Mouse (Mus musculus) liver, embryonic 11.5 days (tissue): ENCODE data around the gene Smok3a. TPM values are rescaled to one million over a fixed set of nuclear protein-coding genes. Genes with fewer than 3 reads are reported as not detected.
"Not testable (repeated sequence)": the region's sequence is repeated elsewhere in the genome, so short reads cannot be mapped to it uniquely, and the experiment has no call there.

Experiments used
- ATAC-seq: fragments of 200-750 bp; cut with Nextera tagmentation; replicated peaks from 2 replicates; pipeline ENCODE4 v1.8.0; 2017; ENCODE audit warnings: moderate number of reproducible peaks, mild to moderate bottlenecking, moderate TSS enrichment, moderate library complexity; ENCODE audit not compliant: low FRiP score
- DNase-seq: peaks from one replicate; pipeline ENCODE4 v3.0.0-alpha.2; 2017; ENCODE audit warnings: low spot score
- H3K27ac ChIP-seq: fragments of 300-500 bp; sonication (generic); 2 replicates; pipeline ENCODE4 v1.5.1; 2014; ENCODE audit warnings: mild to moderate bottlenecking, low read depth, low read length, control low read depth
- H3K27me3 ChIP-seq: fragments of 300-500 bp; sonication (generic); replicated peaks from 2 replicates; pipeline ENCODE4 v1.6.1; 2014; ENCODE audit warnings: low read length, mixed read lengths; ENCODE audit not compliant: control insufficient read depth, insufficient read depth
- H3K36me3 ChIP-seq: fragments of 300-500 bp; sonication (generic); 2 replicates; pipeline ENCODE4 v1.6.1; 2014; ENCODE audit warnings: mild to moderate bottlenecking, low read length, moderate library complexity, mixed read lengths; ENCODE audit not compliant: control insufficient read depth, insufficient read depth
- H3K4me1 ChIP-seq: fragments of 300-500 bp; sonication (generic); replicated peaks from 2 replicates; pipeline ENCODE4 v1.6.1; 2014; ENCODE audit warnings: low read length, mixed read lengths; ENCODE audit not compliant: control insufficient read depth, insufficient read depth
- H3K4me2 ChIP-seq: fragments of 300-500 bp; sonication (generic); 2 replicates; pipeline ENCODE4 v1.6.1; 2014; ENCODE audit warnings: mild to moderate bottlenecking, control low read depth, moderate library complexity
- H3K4me3 ChIP-seq: fragments of 300-500 bp; sonication (generic); 2 replicates; pipeline ENCODE4 v1.5.1; 2014; ENCODE audit warnings: low read depth, low read length, control low read depth
- H3K9ac ChIP-seq: fragments of 300-500 bp; sonication (generic); 2 replicates; pipeline ENCODE4 v1.6.1; 2014; ENCODE audit warnings: low read depth, low read length, control low read depth
- H3K9me3 ChIP-seq: fragments of 300-500 bp; sonication (generic); 2 replicates; pipeline ENCODE4 v1.6.1; 2016; ENCODE audit warnings: low read length, inconsistent platforms, mixed read lengths; ENCODE audit not compliant: control insufficient read depth
- WGBS: fragments of 180-500 bp; shearing (Covaris S2); extraction: QIAGEN DNeasy Blood & Tissue Kit; methylation state at CpG from one replicate; pipeline ENCODE4 v1.1.7; 2014; 5-methylcytosine and 5-hydroxymethylcytosine counted together
- polyA plus RNA-seq: library from polyadenylated mRNA; unstranded; fragments of >200 nt; fragmentation: Nextera tagmentation; extraction: Ambion mirVana; gene quantifications from 2 replicates; pipeline ENCODE4 v1.2.1, GENCODE M21; 2014

Gene Smok3a
- polyA plus RNA-seq, result not detected in 2 replicates

GRCm38 (mm10) chr5:138020961-138021479 lies at the start of gene Smok3a, which contains the start of gene Smok3b:
Smok3a (plus strand) TSS chr5:138021261.
Smok3b (plus strand) TSS chr5:138021429.
- DNase-seq, H3K27ac ChIP-seq, H3K27me3 ChIP-seq, H3K9me3 ChIP-seq, H3K36me3 ChIP-seq, H3K4me2 ChIP-seq, H3K9ac ChIP-seq, ATAC-seq, H3K4me1 ChIP-seq, H3K4me3 ChIP-seq: not testable (repeated sequence)
- 90% methylated on average over 3 of the region's 7 CpGs for WGBS

GRCm38 (mm10) chr5:137973161-137973560 lies 47.9 kb upstream of the Smok3a start:
- ATAC-seq (no peak), DNase-seq (no peak)
- Histone ChIP-seq H3K27me3 (no peaks in the 10 kb centered on the region), H3K36me3 (no peaks in the 10 kb centered on the region), H3K9me3 (no peaks in the 10 kb centered on the region), H3K27ac (no peak overlapping the region), H3K4me1 (no peaks in the 10 kb centered on the region), H3K9ac (no peak overlapping the region), H3K4me3 (no peak overlapping the region), H3K4me2 (no peak overlapping the region)
- 63% methylated on average over 2 of the region's 2 CpGs for WGBS

- Histone ChIP-seq H3K27ac (no peak overlapping the region), H3K36me3 (no peaks in the 10 kb centered on the region), H3K4me2 (no peak overlapping the region), H3K9me3 (no peaks in the 10 kb centered on the region), H3K4me3 (no peak overlapping the region), H3K4me1 (no peaks in the 10 kb centered on the region), H3K9ac (no peak overlapping the region), H3K27me3 (no peaks in the 10 kb centered on the region)
- DNase-seq, result no peak
- WGBS, result 46% methylated on average over 3 of the region's 3 CpGs
- no peak for ATAC-seq
Measured at GRCm38 (mm10) chr5:137973738-137974137, 47.3 kb upstream of the Smok3a start.

- Histone ChIP-seq H3K27ac (no peak overlapping the region), H3K4me3 (no peak overlapping the region), H3K9ac (no peak overlapping the region), H3K4me2 (no peak overlapping the region), H3K36me3 (no peaks in the 10 kb centered on the region), H3K4me1 (no peaks in the 10 kb centered on the region), H3K9me3 (no peaks in the 10 kb centered on the region), H3K27me3 (no peaks in the 10 kb centered on the region)
- WGBS, result 46% methylated on average over 3 of the region's 3 CpGs
- no peak for DNase-seq
- no peak for ATAC-seq
Measured at GRCm38 (mm10) chr5:137974724-137975123, 46.3 kb upstream of the Smok3a start.

- no peak overlapping the region for H3K27ac ChIP-seq
Measured at GRCm38 (mm10) chr5:137975434-137975833, 45.6 kb upstream of the Smok3a start.

GRCm38 (mm10) chr5:137977291-137977690 lies 43.8 kb upstream of the Smok3a start:
- H3K36me3 ChIP-seq, result no peaks in the 10 kb centered on the region
- H3K9ac ChIP-seq, result no peak overlapping the region
- H3K4me3 ChIP-seq, result no peak overlapping the region
- no peaks in the 10 kb centered on the region for H3K4me1 ChIP-seq
- no peaks in the 10 kb centered on the region for H3K9me3 ChIP-seq
- no peaks in the 10 kb centered on the region for H3K27me3 ChIP-seq
- 35% methylated on average over 1 of the region's 1 CpGs for WGBS
- ATAC-seq, result no peak
- no peak overlapping the region for H3K27ac ChIP-seq
- no peak for DNase-seq
- no peak overlapping the region for H3K4me2 ChIP-seq

More at GRCm38 (mm10) chr5:137975434-137975833, 45.6 kb upstream of the Smok3a start:
- Histone ChIP-seq H3K4me3 (no peak overlapping the region), H3K9ac (no peak overlapping the region), H3K9me3 (no peaks in the 10 kb centered on the region), H3K4me2 (no peak overlapping the region), H3K4me1 (no peaks in the 10 kb centered on the region), H3K27me3 (no peaks in the 10 kb centered on the region), H3K36me3 (no peaks in the 10 kb centered on the region)
- WGBS, result 39% methylated on average over 1 of the region's 1 CpGs
- ATAC-seq (no peak), DNase-seq (no peak)

- H3K9ac ChIP-seq, result no peak overlapping the region
- DNase-seq (no peak), ATAC-seq (no peak)
- no peak overlapping the region for H3K27ac ChIP-seq
- no peak overlapping the region for H3K4me2 ChIP-seq
- no peaks in the 10 kb centered on the region for H3K4me1 ChIP-seq
- H3K36me3 ChIP-seq, result no peaks in the 10 kb centered on the region
- H3K27me3 ChIP-seq, result no peaks in the 10 kb centered on the region
- 61% methylated on average over 2 of the region's 2 CpGs for WGBS
- no peaks in the 10 kb centered on the region for H3K9me3 ChIP-seq
- no peak overlapping the region for H3K4me3 ChIP-seq
Measured at GRCm38 (mm10) chr5:137979081-137979480, 42.0 kb upstream of the Smok3a start.

GRCm38 (mm10) chr5:137981300-137981699 lies 39.8 kb upstream of the Smok3a start, which contains the start of gene Azgp1:
Azgp1 (plus strand) TSS chr5:137981520.
- Histone ChIP-seq H3K9ac (no peak within 1 kb of the TSS), H3K9me3 (no peaks in the 10 kb centered on the region), H3K4me2 (no peak within 1 kb of the TSS), H3K27ac (no peak within 1 kb of the TSS), H3K4me1 (no peaks in the 10 kb centered on the region), H3K4me3 (no peak within 1 kb of the TSS), H3K27me3 (no peaks in the 10 kb centered on the region), H3K36me3 (no peaks in the 10 kb centered on the region)
- ATAC-seq, result no peak
- DNase-seq, result no peak
- 51% methylated on average over 4 of the region's 4 CpGs for WGBS

GRCm38 (mm10) chr5:137986351-137986750 lies 34.7 kb upstream of the Smok3a start:
- H3K9ac ChIP-seq, result no peak overlapping the region
- H3K27me3 ChIP-seq, result no peaks in the 10 kb centered on the region
- H3K4me2 ChIP-seq, result no peak overlapping the region
- no peaks in the 10 kb centered on the region for H3K4me1 ChIP-seq
- DNase-seq (no peak), ATAC-seq (no peak)
- no peak overlapping the region for H3K4me3 ChIP-seq
- H3K9me3 ChIP-seq, result no peaks in the 10 kb centered on the region
- WGBS, result 84% methylated on average over 1 of the region's 1 CpGs
- no peaks in the 10 kb centered on the region for H3K36me3 ChIP-seq
- no peak overlapping the region for H3K27ac ChIP-seq
